Mouse (Mus musculus) heart, postnatal 14 days (tissue): ENCODE measurements around the gene Phykpl. TPM values are rescaled to one million over a fixed set of nuclear protein-coding genes. Genes with fewer than 3 reads are reported as not detected.

Experiments
- DNase-seq, 2 experiments: peaks; one replicate each; pipeline ENCODE4 v3.0.0; 2021 to 2022
- intact Hi-C: fragments of 180-260 bp; cut with DNase I; formaldehyde crosslinking; loops from one replicate; pipeline ENCODE4 v1.15.1; 2025
- total RNA-seq, 2 experiments: library from RNA; stranded (reverse); gene quantifications; 2 replicates each; pipeline ENCODE4 v1.2.3; 2021

The Phykpl gene
- total RNA-seq, 2 experiments from 2014 or later = 10.3 to 10.4 TPM

DNA sequence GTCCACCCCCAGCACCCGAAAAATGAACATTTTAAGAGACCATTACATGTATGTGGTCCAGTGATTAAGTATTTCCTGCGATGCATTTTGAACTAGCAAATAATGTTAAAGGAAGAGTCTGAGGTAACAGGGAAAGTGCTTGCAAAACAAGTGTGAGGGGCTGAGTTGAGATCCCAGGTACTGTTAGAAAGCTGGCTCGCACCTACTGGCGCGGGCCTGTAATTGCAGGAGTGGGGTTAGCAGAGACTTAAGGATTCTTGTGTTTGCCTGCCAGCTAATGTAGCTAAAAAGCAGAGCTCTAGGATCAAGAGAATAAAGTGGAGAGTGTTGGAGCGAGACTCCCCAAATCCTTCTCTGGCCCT lies 51.7 kb downstream of the Phykpl start:
- intact Hi-C loops = no loop called here
- peak; percentile 55 to 65 for DNase-seq

DNA sequence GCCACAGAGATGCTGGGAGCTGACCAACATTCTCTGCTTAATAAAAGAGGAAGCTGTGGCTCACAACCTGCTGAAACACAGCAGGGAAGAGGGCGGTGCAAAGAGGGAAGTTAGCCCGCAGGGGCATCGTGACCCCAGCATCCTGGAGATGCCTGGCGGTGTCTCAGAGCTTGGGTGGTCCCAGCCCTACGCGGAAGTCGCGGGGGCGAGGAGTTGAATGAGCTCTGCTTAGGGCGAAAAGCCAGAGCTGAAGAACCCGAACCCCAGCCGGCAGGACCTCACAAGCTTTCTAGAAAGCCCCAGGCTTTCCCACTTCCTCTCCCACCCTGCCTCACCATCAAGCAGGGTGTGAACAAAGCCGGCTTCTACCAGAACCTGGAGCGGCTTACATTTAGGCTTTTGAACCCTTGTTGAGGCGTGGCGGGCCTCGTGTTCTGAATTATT lies 53.4 kb downstream of the Phykpl start:
- DNase-seq = peak; percentile 48 to 50
- intact Hi-C loops = no loop called here

DNA sequence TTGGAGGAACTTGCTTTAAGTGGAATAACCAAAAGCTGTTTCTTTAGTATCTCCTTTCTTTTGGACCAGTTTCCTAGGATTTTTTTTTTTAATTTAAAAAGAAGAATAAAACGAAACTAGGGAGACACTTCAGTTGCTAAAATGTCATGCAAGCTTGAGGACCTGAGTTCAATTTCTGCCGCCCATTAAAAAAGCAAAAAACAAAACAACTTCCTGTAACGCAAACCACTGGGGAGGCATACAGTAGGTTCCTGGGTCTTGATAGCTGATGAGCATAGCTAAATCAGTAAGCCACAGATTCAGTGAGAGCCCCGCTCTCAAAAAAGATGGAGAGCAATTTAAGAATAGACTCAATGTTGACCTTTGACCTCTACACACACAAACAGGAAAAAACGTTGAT lies 53.9 kb downstream of the Phykpl start:
- no peak for DNase-seq
- intact Hi-C loops = no loop called here

DNA sequence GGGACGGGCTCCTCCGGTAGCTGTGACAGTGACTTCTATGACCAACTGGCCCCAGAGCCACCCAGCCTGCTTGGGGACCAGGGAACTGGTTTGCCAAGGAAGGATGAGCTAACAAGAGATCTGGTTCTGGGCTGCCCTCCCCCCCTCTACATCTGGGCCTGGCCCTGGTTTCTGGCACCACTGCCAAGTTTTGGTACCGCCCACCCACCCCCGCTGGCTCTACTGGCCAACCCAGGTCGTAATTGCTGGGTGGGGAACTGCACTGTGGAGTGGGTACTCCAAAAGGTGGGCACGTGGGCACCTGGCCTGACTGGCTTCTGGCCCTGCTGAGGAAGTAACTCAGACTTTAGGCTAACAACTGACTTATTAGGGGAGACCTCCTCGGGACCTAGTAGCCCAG lies 56.2 kb downstream of the Phykpl start:
- intact Hi-C loops = no loop called here
- DNase-seq = no peak

DNA sequence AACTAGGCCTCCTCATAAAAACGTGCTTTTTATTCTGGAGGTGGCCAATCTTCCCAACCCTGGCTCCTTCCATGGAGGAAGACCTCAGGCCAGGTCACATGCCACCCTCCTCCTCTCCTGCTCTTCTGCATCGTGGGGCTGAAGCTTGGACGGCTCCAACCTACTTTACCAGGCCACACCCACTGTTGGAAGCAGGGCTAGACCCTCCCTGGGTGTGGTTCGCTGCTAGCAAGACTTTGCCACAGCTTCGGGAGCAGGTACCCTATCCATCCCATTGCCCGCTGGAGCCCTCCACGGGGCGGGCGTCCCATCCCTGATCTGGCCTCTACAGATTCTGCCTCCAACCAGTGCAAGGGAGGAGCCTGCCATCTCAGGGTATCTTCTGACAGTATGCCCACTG lies 58.6 kb downstream of the Phykpl start:
- no peak for DNase-seq
- intact Hi-C loops = no loop called here

DNA sequence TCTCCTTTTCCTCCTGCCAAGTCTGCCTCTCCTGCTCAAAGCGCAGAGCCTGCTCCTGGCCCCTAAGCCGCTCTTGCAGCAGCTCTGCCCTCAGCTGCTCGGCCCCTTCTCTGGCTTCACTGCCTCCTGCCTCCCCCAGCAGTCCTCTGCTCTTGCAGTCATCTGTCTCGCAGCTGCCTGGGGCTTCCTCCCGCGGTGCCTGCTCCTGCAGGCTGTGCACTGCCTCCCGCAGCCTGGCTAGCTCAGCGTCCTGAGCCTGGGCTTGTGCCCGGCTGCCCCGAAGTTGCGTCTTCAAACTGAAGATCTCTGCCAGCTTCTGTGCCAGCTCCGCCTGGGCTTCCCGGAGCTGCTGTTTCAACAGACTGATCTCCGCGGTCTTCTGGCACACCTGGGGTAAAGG lies 59.2 kb downstream of the Phykpl start:
- DNase-seq = no peak

DNA sequence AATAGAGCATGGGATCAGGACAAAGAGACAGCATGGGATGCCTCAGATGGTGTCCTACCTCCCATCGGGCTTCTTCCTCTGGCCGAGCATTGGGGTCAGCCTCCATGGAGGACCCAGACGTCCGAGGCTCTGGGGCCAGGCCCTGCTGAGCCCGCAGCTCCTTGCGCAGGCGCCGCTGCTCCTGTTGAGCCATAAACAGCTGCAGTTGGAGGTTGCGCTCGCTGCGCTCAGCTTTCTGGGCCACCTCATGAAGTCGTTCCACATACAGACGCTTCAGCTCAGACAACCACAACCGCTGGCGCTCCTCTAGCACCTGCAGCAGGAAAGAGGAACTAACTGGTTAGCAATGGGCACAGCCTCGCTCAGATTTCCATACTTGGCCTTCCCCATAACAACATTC lies 59.7 kb downstream of the Phykpl start:
- intact Hi-C loops = no loop called here
- no peak for DNase-seq

More for the DNA sequence above, 59.2 kb downstream of the Phykpl start:
- intact Hi-C loops = no loop called here

DNA sequence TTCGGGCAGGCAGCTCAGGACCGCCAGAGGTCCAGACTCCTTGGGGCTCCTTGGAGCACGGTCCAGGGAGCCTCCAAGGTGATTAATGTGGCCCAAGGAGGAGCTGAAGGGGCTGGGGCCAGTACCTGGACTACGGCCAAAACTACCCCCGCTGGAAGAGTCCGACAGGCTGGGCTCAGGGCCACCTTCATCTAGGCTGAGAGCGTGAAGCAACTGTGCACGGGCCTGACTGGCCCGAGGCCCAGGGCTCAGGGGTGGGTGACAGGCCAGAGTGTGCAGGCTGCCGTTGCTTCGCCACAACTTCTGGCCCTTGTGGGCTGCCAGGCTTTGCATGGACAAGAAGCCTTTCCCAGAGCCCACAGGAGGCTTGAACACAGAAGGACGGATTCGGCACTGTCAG lies 60.7 kb downstream of the Phykpl start:
- intact Hi-C loops = loop anchor here (5.0 kb wide), 1 partner anchor 37 kb away; no protein-coding TSS in a partner anchor
- DNase-seq = no peak

DNA sequence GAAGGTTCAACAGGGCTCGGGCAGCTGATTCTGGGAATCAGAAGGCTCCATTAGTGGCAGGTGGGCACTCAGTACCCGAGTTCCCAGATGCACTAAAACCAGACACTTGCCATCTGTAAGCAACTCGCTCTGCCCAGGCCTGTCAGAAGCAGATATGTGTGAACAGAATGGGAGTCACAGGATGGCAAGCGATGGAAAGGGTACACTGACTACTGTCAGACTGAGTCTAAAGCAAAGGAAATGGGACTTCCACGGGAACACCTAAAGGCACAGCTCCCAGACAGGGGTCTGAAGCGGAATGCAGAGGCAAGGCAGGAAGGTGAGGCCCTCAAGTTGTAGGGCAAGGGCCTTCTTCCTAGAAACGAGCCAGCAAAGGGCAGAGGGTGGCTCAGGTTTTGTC lies 61.7 kb downstream of the Phykpl start:
- DNase-seq = no peak
- intact Hi-C loops = loop anchor here (5.0 kb wide), 1 partner anchor 36 kb away; no protein-coding TSS in a partner anchor

DNA sequence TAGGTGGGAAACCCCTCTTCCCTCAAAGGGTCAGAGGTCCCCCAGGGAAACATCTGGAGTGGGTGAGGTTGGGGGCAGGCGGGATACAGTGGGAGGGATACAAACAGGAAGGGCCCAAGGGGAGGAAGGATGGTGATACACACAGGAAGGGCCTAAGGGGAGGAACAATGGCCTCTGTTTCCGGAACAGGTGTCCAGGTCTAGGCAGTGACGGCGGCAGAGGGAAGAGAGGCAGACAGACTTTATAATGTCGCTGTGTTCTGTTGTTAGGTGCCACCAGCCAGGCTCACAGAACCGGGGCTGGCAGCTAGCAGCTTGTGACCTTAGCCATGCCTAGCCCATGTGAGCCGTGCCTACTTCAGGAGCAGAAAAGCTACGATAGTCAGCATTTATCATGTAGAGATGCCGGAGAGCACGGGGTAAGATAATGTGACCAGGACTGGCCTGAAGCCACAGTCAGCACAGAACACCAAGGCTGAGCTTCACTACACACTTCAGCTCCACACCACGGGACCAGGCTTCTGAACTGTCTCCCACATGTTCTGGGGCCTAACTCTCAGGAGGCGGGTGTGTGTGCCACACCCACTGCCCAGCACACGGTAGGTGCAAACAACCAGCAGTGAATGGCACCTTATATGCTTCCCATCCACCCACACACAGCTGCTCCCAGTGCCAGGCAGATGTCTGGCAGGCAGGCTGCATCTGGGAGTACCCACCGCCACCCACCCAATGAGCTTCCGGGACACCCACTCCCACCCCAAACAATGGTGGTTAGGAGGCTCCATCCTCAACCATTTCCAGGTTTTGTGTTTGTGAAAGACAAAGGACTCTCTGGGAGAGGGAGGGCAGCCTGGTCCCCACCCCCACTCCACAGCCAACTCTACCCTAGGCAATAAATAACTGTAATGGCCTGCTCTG lies 62.5 kb downstream of the Phykpl start:
- DNase-seq = peak in 1 of 2 experiments; percentile 49
- intact Hi-C loops = loop anchor here (5.0 kb wide), 1 partner anchor 35 kb away; no protein-coding TSS in a partner anchor

DNA sequence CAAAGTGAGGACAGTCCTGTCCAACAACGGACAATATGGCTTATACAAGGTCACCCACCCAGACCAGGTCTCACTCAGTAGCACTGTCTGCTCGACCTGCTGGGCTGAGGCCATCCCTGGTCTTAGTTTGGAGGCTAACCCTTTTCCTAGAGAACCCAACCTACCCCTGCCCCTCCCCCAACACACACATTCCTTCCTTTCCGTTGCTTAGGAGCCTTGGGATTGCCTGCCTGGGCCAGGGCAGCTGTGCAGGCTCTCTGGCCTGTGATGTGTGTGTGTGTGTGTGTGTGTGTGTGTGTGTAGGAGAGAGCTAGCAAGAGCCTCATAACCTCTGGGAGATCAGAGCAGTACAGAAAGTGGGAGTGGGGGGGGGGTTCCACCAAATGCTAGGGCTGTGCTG lies 64.0 kb downstream of the Phykpl start:
- intact Hi-C loops = loop anchor here (5.0 kb wide), 1 partner anchor 34 kb away; no protein-coding TSS in a partner anchor
- DNase-seq = no peak

DNA sequence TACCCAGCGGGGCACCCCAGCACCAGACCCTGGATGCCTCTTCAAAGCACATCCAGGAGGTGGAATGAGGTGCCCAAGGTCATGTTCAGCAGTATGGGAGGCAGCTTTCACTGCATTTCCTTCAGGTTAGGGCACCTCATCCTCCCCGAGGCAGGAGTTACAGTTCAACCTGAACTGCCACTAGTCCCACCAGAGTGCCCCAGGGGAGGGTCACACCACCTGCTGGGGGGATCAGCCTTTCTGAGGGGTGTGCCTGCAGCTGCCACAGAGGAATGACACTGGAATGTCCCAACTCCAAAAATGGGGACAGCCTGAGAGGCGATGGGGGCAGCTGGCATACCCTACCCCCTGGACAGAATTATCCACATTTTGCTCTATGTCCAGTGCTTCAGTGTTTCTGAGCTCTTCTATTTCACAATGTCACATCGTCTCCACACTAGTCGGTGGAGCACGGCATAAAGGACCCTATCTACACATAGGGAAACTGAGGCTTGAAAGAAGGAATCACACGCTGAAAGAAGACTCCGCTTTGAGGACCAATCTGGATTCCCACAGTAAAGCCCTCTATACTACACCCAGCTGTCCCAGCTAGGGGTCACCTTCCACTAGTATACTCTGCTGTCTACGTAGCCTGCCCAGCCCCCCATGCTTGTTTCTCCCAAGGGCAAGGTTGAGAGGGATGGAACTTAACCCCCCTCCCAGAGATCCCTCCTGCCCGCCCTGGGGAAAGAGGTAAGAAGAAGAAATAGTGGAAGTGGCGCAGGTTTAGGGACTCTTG lies 64.7 kb downstream of the Phykpl start:
- DNase-seq = no peak
- intact Hi-C loops = loop anchor here (5.0 kb wide), 1 partner anchor 33 kb away; no protein-coding TSS in a partner anchor

DNA sequence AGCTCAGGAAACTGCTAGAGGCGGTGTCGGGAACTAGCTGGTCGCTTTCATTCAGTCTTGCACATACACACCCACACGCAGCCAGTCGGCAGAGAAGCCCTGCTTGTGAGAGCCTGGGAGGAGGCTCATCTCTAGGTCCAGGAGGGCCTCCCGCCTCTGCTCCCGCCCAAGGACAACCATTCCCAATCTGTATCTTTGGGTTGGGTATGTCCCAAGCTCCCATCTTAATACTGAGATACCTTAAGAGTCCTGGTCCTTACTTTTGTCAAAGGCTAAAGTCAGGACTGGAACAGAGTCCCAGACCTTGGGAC lies 65.3 kb downstream of the Phykpl start:
- intact Hi-C loops = loop anchor here (5.0 kb wide), 2 partner anchors 32 to 33 kb away; partner anchors contain the start of gene Nhp2
- DNase-seq = no peak

DNA sequence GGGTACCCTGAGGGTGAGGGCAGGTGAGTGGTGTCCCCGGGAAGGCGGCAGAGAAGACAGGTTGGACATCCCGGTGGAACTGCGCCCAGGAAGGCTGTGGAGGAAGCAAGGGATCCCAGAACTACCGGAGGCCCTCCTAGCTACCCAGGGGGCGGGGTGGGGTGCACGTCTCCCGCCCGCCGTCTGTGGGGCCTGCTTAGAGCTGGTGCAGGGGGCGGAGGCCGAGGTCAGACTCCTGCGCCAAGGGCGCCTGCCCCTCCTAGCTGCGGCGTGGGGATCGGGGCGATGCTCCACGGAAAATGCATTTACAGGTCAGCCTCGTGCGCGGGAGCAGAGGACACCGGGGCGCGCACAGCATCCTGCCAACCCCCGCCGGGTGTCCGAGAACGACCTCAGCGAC lies 65.7 kb downstream of the Phykpl start:
- intact Hi-C loops = loop anchor here (5.0 kb wide), 1 partner anchor 33 kb away; the partner anchor contains the start of gene Nhp2
- DNase-seq = no peak

DNA sequence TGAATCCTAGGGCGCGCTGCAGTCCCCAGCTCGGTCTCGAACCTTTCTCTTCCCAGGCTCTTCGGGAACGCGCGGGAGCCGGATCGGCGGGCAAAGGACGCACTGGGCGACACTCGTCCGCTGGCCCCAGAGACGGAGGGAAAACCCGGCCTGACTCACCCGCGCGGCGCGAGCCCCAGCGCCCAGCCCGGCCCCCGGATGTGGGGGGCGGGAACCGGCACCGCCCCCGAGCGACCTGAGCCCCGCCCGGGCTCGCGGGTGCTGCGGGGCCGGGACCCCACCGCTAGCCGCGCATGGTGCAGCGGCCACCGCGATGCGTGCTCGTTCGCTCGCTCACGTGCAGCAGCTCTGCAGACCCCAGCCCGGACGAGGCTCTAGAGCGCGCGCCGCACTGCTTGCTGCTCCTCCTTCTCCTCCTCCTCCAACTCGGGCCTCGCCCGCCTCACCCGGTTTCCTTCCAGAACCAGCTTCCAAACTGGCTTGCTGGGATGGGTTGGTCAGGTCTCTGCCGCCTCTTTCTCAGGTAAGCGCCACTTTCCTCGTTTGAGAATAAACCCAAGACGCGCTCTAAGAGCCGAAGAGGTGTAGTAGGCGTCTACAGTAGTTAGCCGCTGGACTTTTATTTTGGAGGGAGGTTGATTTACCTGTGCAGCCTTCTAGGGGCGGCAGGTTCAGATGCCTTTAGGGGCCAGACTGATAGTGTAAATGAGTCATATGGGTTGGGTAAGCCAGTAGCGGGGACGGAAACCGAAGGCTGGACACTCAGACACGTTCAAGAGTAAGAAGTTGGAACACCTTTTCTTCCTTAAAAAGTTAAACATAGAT lies 66.3 kb downstream of the Phykpl start, which contains the start of the genes N4bp3 and D930048N14Rik:
TSS of gene N4bp3 (minus strand) at position 152 of the 825 bp plus-strand sequence.
TSS of gene D930048N14Rik (plus strand) at position 264 of the 825 bp plus-strand sequence.
- intact Hi-C loops = loop anchor here (5.0 kb wide), 1 partner anchor 34 kb away; the partner anchor contains the start of gene Nhp2
- DNase-seq = peak; percentile 83 to 86

DNA sequence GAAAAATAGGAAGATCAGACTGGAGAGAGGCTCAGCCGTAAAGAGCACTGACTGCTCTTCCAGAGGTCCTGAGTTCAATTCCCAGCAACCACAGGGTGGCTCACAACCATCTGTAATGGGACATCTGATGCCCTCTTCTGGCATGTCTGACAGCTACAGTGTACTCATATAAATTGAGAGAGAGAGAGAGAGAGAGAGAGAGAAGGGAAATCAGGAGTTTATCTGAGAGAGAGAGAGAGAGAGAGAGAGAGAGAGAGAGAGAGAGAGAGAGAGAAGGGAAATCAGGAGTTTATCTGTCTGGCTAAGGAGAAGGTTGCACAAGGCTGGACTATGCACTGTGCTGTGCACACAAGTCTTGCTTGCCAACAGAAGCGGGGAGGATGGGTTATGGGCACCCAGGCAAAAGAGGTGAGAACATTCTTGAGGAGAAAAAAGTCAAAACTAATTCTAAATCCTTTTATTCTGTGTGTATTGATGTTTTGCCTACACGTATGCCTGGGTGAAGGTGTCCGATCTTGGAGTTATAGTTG lies 68.4 kb downstream of the Phykpl start:
- DNase-seq = no peak
- intact Hi-C loops = loop anchor here (5.0 kb wide), 1 partner anchor 36 kb away; the partner anchor contains the start of gene Nhp2

DNA sequence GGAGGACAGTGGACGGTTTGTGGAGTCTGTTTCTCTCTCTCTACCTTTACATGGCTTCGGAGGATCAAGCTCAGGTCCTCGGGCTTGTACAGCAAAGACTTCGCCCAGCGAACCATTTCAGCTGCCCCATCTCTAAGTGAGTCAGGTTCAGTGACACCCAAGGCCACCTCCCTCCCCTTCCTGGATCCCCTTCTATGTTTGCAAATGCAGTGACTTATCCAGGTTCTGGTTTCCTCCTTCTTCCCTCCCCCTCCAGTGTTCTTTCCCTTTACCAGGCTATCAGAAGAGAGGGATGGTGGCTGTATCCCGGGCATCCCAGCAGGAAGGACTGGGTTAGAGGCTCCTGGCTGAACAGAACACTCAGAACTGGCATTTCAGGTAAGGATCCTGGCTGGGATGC lies 69.2 kb downstream of the Phykpl start:
- intact Hi-C loops = loop anchor here (5.0 kb wide), 1 partner anchor 36 kb away; the partner anchor contains the start of gene Nhp2
- DNase-seq = no peak
